Mouse (Mus musculus) neural tube, embryonic 15.5 days (tissue): ENCODE measurements around the gene Osm. TPM values are rescaled to one million over a fixed set of nuclear protein-coding genes. Genes with fewer than 3 reads are reported as not detected.

ENCODE experiments used
- ATAC-seq: fragments of 200-750 bp; cut with Nextera tagmentation; 2 replicates; pipeline ENCODE4 v1.8.0; 2017; ENCODE audit warnings: mild to moderate bottlenecking, moderate TSS enrichment, moderate library complexity; ENCODE audit not compliant: low FRiP score
- H3K27ac ChIP-seq: fragments of 300-500 bp; sonication (generic); replicated peaks from 2 replicates; pipeline ENCODE4 v1.5.1; 2015; ENCODE audit warnings: mild to moderate bottlenecking, inconsistent platforms
- H3K27me3 ChIP-seq: fragments of 300-500 bp; sonication (generic); replicated peaks from 2 replicates; pipeline ENCODE4 v1.6.1; 2015; ENCODE audit warnings: inconsistent platforms
- H3K36me3 ChIP-seq: fragments of 300-500 bp; sonication (generic); 2 replicates; pipeline ENCODE4 v1.6.1; 2015; ENCODE audit warnings: inconsistent platforms
- H3K4me1 ChIP-seq: fragments of 300-500 bp; sonication (generic); 2 replicates; pipeline ENCODE4 v1.6.1; 2015; ENCODE audit warnings: inconsistent platforms
- H3K4me2 ChIP-seq: fragments of 300-500 bp; sonication (generic); 2 replicates; pipeline ENCODE4 v1.6.1; 2015; ENCODE audit warnings: inconsistent platforms, mild to moderate bottlenecking, moderate library complexity
- H3K4me3 ChIP-seq: fragments of 300-500 bp; sonication (generic); replicated peaks from 2 replicates; pipeline ENCODE4 v1.5.1; 2015; ENCODE audit warnings: mild to moderate bottlenecking, inconsistent platforms
- H3K9ac ChIP-seq: fragments of 300-500 bp; sonication (generic); replicated peaks from 2 replicates; pipeline ENCODE4 v1.6.1; 2015; ENCODE audit warnings: mild to moderate bottlenecking, inconsistent platforms
- H3K9me3 ChIP-seq: fragments of 300-500 bp; sonication (generic); replicated peaks from 2 replicates; pipeline ENCODE4 v1.6.1; 2016; ENCODE audit warnings: inconsistent platforms
- WGBS: fragments of 180-500 bp; shearing (Covaris S2); methylation state at CpG from one replicate; pipeline ENCODE4 v1.1.7; 2015; ENCODE audit warnings: mixed read lengths; 5-methylcytosine and 5-hydroxymethylcytosine counted together
- polyA plus RNA-seq: library from polyadenylated mRNA; unstranded; fragments of >200 nt; fragmentation: Nextera tagmentation; extraction: Ambion mirVana; gene quantifications from 2 replicates; pipeline ENCODE4 v1.2.1, GENCODE M21; 2015

Osm gene
- polyA plus RNA-seq, 1 experiment from 2014 or later = not detected

- H3K9ac ChIP-seq = no peak overlapping the region
- H3K36me3 ChIP-seq = no peaks in the 10 kb centered on the region
- no peak overlapping the region for H3K4me2 ChIP-seq
- no peaks in the 10 kb centered on the region for H3K9me3 ChIP-seq
- H3K27me3 ChIP-seq = no peaks in the 10 kb centered on the region
- no peaks in the 10 kb centered on the region for H3K4me1 ChIP-seq
- H3K4me3 ChIP-seq = no peak overlapping the region
- ATAC-seq = no peak
- no peak overlapping the region for H3K27ac ChIP-seq
- 82% methylated on average over 5 of the region's 5 CpGs for WGBS
Measured at GRCm38 (mm10) chr11:4226569-4227325, 9.5 kb upstream of the Osm start.

DNA sequence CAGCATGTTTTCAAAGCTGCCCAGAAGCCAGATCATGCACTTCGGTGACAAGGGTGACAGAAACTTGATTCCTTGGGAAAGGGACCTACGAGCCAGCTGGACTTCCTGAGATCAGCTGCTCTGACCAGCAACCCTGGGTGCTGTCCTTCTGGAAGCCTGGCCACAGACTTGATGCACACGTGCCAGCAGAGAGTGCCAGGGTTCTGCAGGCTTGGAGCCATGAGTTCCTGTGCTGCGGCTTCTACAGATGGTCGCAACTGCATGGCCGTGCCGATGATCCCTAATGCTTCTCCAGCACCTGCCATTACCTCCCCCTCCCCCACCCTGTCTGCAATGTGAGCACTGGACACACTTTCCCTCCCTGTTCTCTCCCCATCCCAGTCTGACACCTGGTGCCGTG is 7.8 kb upstream of the Osm start:
- ATAC-seq = no peak
- WGBS = 40% methylated on average over 8 of the region's 8 CpGs
- Histone ChIP-seq H3K9ac (no peak overlapping the region), H3K9me3 (no peaks in the 10 kb centered on the region), H3K36me3 (no peaks in the 10 kb centered on the region), H3K4me2 (no peak overlapping the region), H3K4me1 (no peaks in the 10 kb centered on the region), H3K4me3 (no peak overlapping the region), H3K27me3 (no peaks in the 10 kb centered on the region), H3K27ac (no peak overlapping the region)

- H3K4me3 ChIP-seq = no peak overlapping the region
- H3K9ac ChIP-seq = no peak overlapping the region
- 66% methylated on average over 4 of the region's 4 CpGs for WGBS
- ATAC-seq = no peak
- no peaks in the 10 kb centered on the region for H3K9me3 ChIP-seq
- no peaks in the 10 kb centered on the region for H3K36me3 ChIP-seq
- H3K4me1 ChIP-seq = no peaks in the 10 kb centered on the region
- H3K27ac ChIP-seq = no peak overlapping the region
- no peaks in the 10 kb centered on the region for H3K27me3 ChIP-seq
- H3K4me2 ChIP-seq = no peak overlapping the region
Measured at GRCm38 (mm10) chr11:4229841-4230240, 6.4 kb upstream of the Osm start.

DNA sequence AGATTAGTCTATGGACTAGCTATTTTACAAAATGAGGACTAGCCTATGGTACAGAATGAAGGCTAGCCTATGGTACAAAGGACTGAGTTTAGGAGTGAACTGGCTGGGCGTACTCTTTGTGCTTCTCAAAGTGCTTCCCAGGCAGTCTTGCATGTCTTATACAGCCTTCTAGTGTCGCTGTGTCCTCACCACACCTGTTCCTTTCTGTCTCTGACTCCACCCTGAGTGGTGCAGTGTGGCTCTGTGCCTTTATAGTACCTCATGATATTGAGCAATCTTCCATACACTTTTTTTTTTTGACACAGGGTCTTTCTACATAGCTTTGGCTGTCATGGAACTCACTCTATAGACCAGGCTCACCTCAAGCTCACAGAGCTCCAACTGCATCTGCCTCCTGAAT is 4.8 kb upstream of the Osm start:
- H3K4me1 ChIP-seq = no peaks in the 10 kb centered on the region
- no peak overlapping the region for H3K27ac ChIP-seq
- H3K9ac ChIP-seq = no peak overlapping the region
- no peak overlapping the region for H3K4me2 ChIP-seq
- H3K27me3 ChIP-seq = no peaks in the 10 kb centered on the region
- H3K36me3 ChIP-seq = no peaks in the 10 kb centered on the region
- no peaks in the 10 kb centered on the region for H3K9me3 ChIP-seq
- WGBS = 91% methylated on average over 2 of the region's 2 CpGs
- no peak overlapping the region for H3K4me3 ChIP-seq
- no peak for ATAC-seq

- no peak for ATAC-seq
- no peaks in the 10 kb centered on the region for H3K9me3 ChIP-seq
- WGBS = 68% methylated on average over 12 of the region's 12 CpGs
- no peaks in the 10 kb centered on the region for H3K36me3 ChIP-seq
- no peak overlapping the region for H3K4me3 ChIP-seq
- H3K9ac ChIP-seq = no peak overlapping the region
- no peak overlapping the region for H3K4me2 ChIP-seq
- H3K27me3 ChIP-seq = no peaks in the 10 kb centered on the region
- H3K4me1 ChIP-seq = no peaks in the 10 kb centered on the region
- no peak overlapping the region for H3K27ac ChIP-seq
Measured at GRCm38 (mm10) chr11:4232644-4233043, 3.6 kb upstream of the Osm start.

DNA sequence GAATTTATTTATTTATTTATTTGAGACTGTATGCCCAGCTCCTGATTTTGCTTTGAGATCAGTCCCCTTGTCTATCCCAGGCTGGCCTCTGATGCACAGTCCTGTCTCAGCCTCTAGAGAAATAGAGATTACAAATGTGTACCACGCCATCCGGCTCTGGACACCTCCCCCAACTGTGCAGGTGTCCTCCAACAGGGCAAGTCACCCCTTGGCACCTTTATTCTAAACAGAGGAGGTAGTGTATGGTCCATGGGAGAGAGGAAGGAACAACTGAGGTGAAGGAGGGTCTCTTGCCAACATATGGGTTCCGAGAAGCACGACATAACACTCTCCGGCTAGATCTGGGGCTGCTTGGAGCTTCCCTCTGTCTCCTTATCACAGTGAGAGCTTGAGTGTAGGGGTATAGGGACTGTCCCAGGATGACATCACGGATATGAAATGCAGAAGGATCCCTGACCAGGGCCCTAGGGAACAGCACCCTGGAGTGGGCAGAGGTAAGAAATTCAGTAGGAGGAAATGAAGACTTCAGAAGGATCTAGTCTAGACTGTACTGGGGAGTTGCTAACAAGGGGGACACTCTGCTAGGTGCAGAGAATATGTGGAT is 1.1 kb upstream of the Osm start:
- H3K36me3 ChIP-seq = no peaks in the 10 kb centered on the region
- no peaks in the 10 kb centered on the region for H3K27me3 ChIP-seq
- no peak for ATAC-seq
- H3K4me3 ChIP-seq = no peak overlapping the region
- H3K4me2 ChIP-seq = no peak overlapping the region
- no peak overlapping the region for H3K27ac ChIP-seq
- 91% methylated on average over 6 of the region's 6 CpGs for WGBS
- H3K4me1 ChIP-seq = no peaks in the 10 kb centered on the region
- H3K9me3 ChIP-seq = no peaks in the 10 kb centered on the region
- H3K9ac ChIP-seq = no peak overlapping the region

- no peak overlapping the region for H3K9ac ChIP-seq
- ATAC-seq = no peak
- H3K27ac ChIP-seq = no peak overlapping the region
- H3K4me2 ChIP-seq = no peak overlapping the region
- WGBS = 87% methylated on average over 21 of the region's 21 CpGs
- H3K9me3 ChIP-seq = no peaks in the 10 kb centered on the region
- H3K27me3 ChIP-seq = no peaks in the 10 kb centered on the region
- no peaks in the 10 kb centered on the region for H3K4me1 ChIP-seq
- no peaks in the 10 kb centered on the region for H3K36me3 ChIP-seq
- H3K4me3 ChIP-seq = no peak overlapping the region
Measured at GRCm38 (mm10) chr11:4236546-4237067, 387 bp downstream of the Osm start.

- H3K9ac ChIP-seq = no peak overlapping the region
- no peak overlapping the region for H3K4me3 ChIP-seq
- no peaks in the 10 kb centered on the region for H3K4me1 ChIP-seq
- no peak overlapping the region for H3K27ac ChIP-seq
- H3K36me3 ChIP-seq = no peaks in the 10 kb centered on the region
- H3K27me3 ChIP-seq = no peaks in the 10 kb centered on the region
- no peak overlapping the region for H3K4me2 ChIP-seq
- no peak for ATAC-seq
- 83% methylated on average over 18 of the region's 18 CpGs for WGBS
- no peaks in the 10 kb centered on the region for H3K9me3 ChIP-seq
Measured at GRCm38 (mm10) chr11:4237389-4237912, 1.2 kb downstream of the Osm start.

GRCm38 (mm10) chr11:4238167-4238566 is 1.9 kb downstream of the Osm start:
- H3K27ac ChIP-seq = no peak overlapping the region
- H3K9me3 ChIP-seq = no peaks in the 10 kb centered on the region
- H3K9ac ChIP-seq = no peak overlapping the region
- no peak overlapping the region for H3K4me3 ChIP-seq
- no peaks in the 10 kb centered on the region for H3K36me3 ChIP-seq
- ATAC-seq = no peak
- no peaks in the 10 kb centered on the region for H3K4me1 ChIP-seq
- WGBS = 94% methylated on average over 6 of the region's 6 CpGs
- no peak overlapping the region for H3K4me2 ChIP-seq
- no peaks in the 10 kb centered on the region for H3K27me3 ChIP-seq

- Histone ChIP-seq H3K36me3 (no peaks in the 10 kb centered on the region), H3K4me1 (no peaks in the 10 kb centered on the region), H3K27me3 (no peaks in the 10 kb centered on the region), H3K9ac (no peak overlapping the region), H3K4me3 (no peak overlapping the region), H3K9me3 (no peaks in the 10 kb centered on the region), H3K27ac (no peak overlapping the region), H3K4me2 (no peak overlapping the region)
- no peak for ATAC-seq
- 94% methylated on average over 23 of the region's 23 CpGs for WGBS
Measured at GRCm38 (mm10) chr11:4239691-4240090, 3.5 kb downstream of the Osm start.

- Histone ChIP-seq H3K9ac (no peak overlapping the region), H3K4me1 (no peaks in the 10 kb centered on the region), H3K27me3 (no peaks in the 10 kb centered on the region), H3K36me3 (no peaks in the 10 kb centered on the region), H3K27ac (no peak overlapping the region), H3K4me2 (no peak overlapping the region), H3K4me3 (no peak overlapping the region), H3K9me3 (no peaks in the 10 kb centered on the region)
- WGBS = 76% methylated on average over 7 of the region's 7 CpGs
- ATAC-seq = no peak
Measured at GRCm38 (mm10) chr11:4240151-4240550, 3.9 kb downstream of the Osm start.

DNA sequence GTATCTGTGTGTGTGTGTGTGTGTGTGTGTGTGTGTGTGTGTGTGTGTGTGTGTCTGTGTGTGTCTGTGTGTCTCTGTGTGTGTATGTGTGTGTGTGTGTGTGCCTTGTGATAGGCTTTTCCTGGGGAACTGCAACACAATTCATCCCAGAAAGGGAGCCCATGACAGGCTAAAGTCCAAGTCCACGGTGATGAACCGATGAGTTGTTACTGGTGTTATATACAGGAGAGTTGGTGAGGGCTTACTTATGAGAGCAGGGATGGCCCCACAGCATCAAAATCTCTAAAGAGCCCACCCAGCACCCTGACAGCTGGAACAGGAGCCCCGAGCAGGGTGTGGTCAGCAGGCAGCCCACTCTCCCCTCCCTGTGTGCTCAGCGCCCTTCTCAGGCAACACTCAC is 5.0 kb downstream of the Osm start:
- Histone ChIP-seq H3K4me3 (no peak overlapping the region), H3K9ac (no peak overlapping the region), H3K27me3 (no peaks in the 10 kb centered on the region), H3K4me2 (no peak overlapping the region), H3K36me3 (no peaks in the 10 kb centered on the region), H3K4me1 (no peaks in the 10 kb centered on the region), H3K27ac (no peak overlapping the region), H3K9me3 (no peaks in the 10 kb centered on the region)
- ATAC-seq = no peak
- WGBS = 84% methylated on average over 4 of the region's 4 CpGs
